Mouse (Mus musculus) naive thymus-derived CD4-positive, alpha-beta T cell, adult 2 months (primary cell): ENCODE results near the gene Msantd1.

Experiments
- DNase-seq: peaks from one replicate; pipeline ENCODE4 v3.0.0-alpha.2; 2011; ENCODE audit warnings: low read depth

Gene Msantd1

DNA sequence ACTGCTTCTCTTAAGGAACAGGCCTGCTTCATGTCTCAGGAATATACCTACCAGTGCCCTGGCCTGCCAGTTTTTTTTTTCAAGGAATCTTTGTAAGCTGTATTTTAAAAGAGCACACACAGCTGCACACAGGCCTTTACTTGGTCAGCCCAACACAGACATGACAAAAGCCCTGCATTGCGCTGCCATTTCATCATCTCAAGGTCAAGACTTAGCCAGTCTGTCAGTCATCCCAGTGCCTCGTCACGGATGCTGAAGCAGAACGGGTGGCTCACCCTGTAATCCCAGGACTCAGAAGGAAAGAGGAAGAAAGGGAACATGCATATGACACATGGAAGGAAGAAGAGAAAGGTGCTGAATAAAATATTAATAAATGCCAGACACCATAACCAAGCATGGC lies 19.8 kb downstream of the Msantd1 start:
- no peak for DNase-seq

DNA sequence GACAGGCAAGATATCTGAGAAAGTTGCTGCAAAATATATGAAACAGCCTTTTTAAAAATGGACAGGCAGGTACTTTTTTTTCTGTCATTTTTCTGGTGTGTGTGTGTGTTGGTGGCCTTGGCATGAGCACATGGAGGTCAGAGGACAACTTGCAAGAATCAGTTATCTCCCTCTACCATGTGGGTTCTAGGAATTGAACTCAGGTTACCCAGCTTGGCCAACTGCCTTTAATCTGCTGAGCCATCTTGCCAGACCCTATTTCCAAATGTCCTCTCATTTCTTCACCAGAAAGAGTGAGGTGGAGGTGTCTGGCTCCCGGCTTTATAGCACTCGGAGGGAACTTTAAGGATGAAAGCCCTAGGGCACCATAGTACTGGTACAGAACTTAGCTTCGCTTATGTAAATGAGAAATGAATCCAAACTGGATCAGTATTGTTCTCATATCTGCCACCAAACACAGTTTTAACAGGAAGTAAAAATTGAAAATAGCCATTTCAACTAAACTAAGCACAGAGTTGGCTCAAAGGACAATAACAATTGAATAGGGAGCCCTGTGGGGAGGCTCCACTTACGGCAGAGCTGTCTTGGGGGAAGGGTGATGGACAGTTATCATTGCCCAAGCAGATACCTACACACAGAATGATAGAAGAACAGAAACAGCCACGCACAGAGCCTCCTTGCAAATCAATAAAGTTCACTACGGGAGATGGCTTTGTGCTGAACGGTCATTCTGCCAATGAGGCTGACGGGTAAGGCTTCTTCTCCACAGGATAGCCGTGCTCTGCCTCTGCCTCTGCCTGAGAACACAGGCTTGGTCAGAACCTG lies 22.6 kb downstream of the Msantd1 start:
- DNase-seq, result no peak

DNA sequence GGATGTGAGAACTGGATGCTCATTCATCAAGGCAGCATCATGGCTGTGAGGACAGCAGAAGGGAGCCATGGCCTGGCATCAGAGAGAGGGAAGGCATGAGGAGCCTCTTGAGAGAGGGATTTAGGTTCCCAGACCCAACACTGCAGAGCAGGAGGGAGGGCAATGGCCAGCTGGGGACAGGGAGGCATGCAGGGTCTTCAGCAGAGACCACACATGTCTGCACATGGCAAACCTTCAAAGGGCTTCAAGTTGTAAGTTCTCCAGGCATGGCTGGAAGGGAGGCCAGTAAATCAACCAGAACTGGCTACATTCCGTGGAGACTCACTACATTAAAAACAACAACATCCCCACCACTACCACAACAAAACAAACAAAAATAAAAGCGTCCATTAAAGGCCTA lies 23.3 kb downstream of the Msantd1 start:
- no peak for DNase-seq

DNA sequence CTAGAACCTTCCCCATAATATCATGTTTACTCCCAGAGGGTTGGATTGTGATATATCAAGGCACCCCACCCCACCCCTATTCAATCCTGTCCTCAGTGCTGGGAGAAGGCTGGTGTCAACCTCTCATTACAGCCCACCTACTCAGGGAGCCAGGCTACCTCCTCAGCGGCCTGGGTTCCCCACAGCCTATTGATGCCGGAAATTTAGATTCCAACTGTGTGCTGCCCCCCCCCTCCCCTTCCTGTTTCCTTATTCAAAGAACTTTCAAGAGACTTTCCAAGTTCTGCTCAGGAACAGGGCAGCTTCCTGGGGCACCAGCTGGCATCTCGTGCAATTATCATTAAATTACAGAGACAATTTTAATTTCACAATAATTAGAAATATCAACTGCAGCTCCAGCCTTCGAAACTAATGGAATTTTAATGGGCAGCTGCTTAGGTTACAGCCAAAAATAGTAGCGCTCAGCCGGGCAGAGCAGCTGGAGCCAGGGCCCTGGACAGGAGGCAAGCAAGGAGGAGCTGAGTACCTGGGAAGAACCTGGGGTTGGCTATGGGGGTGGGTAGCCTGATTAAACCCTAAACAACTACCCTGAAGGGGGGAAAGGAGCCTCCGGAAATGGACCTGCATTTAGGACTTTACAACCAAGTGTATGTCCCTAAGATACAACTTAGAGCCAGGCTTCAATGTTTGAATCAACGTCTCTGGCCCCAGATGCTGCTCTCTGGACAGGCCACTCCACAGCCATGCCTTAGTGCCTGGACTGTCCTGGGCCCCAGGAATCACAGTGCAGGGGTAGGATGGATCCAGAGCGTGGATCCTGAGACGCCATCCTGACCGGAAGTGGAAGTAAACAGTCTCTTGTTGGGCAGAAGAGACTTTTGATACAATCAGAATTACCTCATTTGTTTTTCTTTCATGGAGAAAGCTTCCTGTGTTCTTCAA lies 24.0 kb downstream of the Msantd1 start:
- no peak for DNase-seq

DNA sequence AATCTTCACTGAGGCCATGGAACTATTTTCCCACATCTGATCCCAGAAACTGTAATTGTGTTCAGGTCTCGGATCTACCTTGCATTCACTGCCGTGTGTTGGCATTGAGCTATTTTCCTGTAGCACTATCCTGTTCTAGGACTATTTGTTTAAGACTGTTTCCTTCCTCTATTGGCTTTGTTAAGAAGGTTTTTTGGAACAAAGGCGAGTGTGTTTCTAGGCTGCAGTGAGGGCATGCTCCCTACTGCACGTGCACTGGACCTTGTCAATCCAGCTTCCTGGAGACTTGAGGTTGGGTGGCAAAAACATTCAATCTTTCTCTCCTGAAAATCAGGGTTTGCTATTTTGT lies 24.6 kb downstream of the Msantd1 start:
- no peak for DNase-seq

DNA sequence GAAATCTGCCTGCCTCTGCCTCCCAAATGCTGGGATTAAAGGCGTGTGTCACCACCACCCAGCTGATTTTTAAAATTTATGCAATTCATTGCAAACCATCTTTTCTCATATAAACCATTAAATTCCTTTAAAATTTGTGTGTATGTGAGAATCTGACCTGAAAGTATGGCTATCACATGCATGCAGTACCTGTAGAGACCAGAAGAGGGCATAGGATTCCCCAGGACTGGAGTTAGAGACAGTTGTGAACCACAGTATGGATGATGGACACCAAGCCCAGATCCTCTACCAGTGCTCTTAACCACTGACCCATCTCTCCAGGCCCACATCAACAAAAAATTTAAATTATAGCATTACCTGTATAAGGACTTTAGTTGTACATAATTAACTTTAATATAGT lies 25.6 kb downstream of the Msantd1 start:
- DNase-seq, result peak; percentile 20

DNA sequence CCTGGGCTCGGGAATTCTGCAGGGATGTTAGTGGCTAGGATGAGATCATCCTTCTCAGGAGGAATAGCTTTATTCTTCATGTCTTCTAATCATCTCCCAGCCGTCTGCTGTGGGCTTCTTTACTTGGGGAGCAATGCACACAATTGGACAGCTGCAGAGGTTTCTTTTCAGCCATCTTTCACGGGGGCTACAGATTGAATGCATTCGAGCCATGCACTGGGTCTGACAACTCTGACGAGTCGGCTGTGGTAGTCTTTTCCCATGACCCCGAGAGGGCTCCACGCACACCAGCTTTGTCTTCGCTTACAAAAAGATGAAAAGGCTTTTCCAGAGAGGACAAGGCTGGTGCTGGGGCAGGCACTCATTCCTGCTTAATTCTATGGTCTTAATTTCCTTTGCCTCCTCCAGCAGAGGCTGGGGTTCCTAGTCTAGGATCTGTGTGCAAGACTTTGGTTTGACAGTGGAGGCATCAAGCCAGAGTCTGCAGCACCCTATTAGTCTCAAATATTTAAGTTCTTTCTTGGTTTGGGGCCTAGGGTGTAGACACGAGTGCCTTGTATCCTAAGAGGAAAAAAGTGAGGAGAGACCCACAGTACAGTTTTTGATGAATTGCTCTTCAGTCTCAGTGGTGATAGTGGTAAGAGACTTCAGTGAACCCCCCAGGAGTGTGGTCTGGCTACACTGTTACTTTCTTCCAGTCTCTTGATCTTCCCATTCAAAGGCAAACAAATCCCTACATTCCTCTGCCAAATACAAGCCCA lies 34.1 kb downstream of the Msantd1 start:
- no peak for DNase-seq

DNA sequence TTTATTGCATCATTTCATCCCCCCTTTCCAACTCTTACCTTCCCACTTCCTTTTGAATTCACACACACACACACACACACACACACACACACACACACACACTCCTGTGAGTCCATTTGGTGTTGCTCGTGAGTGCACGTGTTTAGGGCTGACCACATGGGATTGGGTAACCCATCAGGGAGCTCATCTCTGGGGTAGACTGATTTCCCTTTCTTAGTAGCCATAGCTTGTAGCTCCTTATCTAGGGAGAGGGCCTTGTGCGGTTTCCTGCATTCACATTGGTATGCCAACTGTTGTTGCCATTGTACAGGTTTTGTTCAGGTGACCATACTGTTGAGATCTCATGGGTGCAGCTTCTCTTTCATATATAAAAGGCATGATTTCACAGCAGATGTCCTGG lies 35.6 kb downstream of the Msantd1 start:
- no peak for DNase-seq

DNA sequence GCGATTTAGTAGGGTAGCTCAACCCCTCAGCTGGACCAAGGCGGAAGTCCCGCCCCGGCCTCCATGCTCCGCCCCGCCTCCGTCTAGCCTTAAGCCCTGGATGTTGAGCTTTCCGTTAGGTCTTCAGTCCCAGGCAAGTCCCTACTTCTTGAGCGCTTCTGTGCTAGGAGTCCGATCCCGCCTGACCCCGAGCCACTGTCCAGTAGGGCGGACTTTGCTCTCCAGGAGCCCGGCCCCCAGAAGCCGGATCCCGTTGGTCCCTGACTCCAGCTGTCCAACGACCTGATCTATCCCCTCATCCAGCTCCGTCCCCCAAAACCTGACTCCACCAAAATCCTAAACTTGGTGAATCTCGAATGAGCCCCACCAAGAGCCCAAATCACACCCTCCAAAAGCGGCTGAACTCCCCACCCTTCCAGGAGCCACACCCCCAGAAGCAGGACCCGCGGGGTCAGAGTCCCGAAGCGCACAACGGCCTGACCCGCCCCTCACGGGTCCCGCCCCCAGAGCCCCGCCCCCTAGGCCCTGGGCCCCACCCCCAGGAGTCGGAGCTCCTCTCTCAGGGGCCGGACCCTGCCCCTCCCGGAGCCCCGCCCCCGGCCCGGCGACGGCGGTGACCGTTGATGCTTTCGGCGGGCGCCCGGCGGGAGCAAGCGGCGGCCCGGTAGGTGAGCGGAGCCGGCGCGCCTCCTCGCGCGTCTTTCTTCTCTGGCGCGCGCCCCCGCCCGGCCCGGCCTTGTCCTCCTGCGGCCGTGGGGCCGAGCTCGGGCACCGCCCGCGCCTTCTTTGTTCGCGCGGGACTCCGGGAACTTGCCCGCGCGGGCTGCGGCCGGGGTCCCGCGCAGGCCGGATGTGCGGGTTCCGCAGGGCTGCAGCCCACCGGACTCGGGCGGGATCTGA lies 41.3 kb downstream of the Msantd1 start, which contains the start of gene Rgs12:
TSS of gene Rgs12 (plus strand) at position 585 of the 900 bp plus-strand sequence.
- peak; percentile 78 for DNase-seq

DNA sequence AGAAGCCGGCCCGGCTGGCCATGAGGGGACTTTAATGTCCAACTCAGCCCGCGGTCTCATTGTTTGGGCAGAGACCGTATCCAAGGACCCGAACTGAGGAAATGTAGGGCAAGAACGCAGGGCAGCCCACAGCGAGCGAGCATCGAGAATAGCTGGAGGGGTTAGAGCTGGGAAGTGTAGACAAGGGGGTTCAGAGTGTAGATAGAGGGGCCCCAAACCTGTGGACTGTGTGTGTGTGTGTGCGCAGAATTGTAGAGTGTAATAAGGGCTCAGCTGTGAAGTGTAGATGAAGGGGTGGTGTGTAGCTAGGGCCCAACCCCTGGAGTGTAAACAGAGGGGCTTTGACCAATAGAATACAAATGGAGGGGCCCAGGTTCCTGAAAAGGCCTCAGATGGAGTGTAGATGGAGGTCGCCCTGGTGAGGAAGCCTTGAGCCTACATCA lies 42.0 kb downstream of the Msantd1 start:
- DNase-seq, result no peak

DNA sequence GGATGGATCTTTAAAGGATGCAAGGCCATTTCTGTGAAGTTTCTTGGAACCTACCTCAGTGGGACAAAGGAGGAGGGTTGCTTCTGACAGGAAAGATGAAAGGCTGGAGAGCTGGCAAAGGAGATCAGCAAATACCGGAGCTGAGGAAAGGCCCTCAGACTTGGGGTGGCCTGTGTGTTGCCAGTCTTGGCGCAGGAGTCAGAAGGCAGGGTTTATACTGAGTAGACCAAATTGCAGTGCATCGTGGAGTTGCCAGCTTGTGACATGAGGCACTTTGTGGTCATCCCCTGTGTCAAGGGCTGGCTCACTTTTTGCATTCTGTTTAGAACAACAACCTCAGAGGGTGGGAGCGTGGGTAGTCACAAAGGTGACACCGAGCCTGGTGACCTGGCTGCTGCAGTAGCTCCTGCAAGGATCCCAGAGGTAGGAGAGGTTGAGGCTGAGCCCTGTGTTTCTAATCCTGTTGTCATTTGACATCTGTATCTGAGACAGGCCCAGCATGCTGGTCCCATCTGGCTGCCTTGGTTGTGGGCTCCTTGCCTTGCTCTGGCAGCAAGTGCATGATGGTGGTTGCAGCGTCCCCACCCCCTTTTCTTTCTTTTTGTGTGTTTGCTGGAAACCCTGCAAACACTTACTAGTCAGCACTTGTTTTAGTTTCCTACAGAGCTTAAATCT lies 42.8 kb downstream of the Msantd1 start:
- DNase-seq, result no peak

DNA sequence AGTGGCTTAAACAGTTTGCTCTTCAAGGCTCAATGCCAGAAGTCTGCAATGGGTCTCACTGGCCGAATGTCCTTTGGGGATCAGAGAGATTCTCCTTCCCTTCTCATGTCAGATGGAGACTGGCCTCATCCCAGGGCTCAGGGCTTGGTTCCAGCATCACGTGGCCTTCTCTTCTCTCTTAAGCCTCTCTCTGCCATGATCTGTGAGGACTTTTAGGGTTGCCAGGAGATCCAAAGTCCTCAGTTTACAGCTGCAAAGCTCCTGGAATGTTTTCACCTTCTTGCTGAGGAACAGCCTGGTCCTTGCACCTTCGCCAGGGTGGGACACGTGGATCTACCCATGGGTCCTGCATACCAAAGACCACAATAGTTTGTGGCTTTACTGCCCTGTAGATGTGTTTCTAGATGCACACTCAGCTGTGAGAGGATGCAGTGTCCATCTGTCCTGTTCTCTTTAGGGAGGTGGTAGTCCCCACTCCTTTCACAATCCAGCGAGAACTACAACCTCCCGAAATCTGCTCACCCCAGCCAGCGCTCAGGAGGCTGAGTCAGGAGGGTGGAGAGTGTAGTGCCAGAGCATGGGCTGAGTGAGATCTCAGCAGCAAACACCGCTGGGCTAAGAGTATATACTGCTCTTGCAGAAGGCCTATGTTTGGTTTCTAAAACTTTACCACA lies 43.5 kb downstream of the Msantd1 start:
- no peak for DNase-seq

DNA sequence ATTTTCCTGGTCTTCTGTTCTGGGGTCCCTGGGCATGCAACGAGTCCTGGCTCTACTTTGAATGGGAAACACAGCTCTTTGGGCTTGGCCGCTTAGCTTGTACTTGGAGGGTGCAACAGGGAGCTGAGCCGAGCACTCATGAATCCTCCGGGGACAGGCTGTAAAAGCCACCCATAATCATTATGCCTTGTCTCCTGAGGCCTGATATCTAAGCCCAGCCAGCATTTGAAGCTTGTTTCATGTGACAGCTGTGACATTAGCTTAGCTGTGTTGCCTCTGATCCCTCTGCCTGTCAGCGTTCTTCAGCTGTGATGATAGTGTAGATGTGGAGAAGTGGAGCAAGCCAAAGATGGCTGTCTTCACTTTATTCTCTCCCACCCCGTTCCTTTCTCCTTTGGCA lies 46.7 kb downstream of the Msantd1 start:
- no peak for DNase-seq

DNA sequence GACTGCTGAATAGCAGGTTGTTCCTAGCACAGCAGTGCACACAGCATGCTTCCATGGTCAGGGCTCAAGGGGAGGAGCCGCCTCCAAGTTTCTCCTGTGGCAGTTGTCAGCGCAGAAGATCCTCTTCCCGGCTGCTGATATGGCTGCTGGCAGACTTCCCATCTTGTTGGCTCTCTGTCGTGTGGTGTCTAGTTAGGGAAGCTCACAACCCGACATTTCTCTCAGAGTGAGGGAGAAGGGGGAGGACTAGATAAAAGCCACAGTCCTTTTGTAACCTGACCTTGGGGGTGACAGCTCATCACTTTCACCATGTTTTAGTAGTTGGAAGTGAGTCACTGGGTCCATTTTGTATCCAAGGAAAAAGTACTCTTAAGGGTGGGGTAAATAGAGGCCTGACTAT lies 47.8 kb downstream of the Msantd1 start:
- DNase-seq, result no peak

DNA sequence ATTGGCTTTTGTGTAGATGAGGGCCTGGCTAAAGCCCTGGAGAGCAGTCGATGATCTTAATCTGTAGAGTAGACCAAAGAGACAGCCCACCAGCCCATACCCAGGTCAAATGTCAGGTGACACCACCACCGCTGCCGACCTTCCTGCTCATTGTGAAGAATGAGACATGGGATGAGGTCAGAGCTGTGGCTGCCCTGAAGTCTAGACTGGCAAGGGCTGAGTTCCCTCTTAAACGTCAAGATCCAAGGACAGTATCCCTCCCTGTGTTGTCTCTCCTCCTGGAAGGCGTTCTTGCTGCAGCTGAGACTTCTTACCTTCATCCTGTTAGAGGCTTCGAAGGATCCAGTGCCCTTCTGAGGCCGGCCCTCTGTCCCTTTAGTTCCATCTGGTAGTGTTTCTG lies 48.3 kb downstream of the Msantd1 start:
- DNase-seq, result no peak

DNA sequence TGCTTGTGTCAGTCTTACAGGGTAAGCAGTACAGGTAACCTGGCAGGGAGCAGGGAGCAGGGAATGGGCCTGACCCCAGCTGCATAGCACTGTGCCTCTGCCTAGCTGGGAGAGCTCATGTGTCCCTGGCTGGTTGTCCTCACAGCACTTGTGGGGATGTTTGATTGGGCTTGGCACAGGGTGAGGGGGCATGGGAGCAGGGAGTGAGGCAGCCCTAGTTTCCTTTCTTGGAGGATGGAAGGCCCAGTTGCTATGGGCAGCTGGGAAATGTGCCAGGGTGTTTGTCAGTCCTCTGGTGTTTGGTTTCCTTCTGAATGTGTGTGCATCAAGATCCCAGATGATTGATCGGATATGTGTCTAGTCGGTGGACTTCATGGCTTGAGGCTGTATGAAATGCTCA lies 49.2 kb downstream of the Msantd1 start:
- no peak for DNase-seq

DNA sequence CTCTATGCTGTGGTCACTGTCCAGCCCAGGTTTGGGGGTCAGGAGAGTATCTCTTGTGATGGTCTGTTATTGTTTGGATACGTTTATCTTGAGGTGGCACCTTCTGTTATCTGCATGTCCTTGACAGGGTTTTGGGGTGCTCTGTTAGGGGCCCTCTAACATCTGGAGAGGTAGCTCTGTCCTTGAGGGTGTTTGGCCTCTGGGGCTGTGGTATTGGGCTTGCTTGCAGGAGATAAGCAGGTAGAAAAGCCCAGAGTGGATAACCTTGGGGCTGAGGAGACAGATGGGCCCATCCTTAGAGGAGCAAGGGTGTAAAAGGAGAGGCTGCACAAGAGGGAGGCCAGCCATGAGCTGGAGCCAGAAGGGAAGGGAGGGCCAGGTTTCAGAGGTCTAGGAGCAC lies 52.2 kb downstream of the Msantd1 start:
- DNase-seq, result no peak

DNA sequence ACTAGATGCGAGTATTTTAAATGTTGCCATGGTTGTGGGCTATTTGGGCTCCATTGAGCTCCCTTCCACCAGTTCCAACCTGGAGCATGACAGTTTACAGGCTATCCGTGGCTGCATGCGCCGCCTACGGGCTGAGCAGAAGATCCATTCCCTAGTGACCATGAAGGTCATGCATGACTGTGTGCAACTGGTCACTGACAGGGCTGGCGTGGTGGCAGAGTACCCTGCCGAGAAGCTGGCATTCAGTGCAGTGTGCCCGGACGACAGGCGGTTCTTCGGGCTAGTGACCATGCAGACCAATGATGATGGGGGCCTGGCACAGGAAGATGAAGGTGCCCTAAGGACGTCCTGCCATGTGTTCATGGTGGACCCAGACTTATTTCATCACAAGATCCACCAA lies 57.7 kb downstream of the Msantd1 start:
- no peak for DNase-seq

DNA sequence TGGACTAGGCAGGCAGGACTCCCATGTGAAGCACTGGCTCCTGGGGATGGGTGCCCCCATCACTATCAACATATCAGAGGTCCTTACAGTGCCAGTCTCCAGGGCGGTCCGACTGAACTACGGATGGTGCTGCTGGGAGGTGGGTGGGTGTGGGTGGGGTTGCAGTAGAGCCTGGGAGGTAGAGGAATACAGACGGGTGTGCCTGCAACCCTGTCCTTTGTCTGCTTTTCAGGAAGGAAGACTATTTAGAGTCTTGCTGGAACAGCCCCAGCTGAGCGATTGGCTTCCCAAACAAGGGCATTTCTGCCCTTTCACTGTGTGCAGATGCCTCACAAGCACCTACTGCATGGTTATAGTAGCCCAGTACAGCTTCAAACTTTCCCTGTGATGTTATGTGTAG lies 60.6 kb downstream of the Msantd1 start:
- DNase-seq, result no peak

DNA sequence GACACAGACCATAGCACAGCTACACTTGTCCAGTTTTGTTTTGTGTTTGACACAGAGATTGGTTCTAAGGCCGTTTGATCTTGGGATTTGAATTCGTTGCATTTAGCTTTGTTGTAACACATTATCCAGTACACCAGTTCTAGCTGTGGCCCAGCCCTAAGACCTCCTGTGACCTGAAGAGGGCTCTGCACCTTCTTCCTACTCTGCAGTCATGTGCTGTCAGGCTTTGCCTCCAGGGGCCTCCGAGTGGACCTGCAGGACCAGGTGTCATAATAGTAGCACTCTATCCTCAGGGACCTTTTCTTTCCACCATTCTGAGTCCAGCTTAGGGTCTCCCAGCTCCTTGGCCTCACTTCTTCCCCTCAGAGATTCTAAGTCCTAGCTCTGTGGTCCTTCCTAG lies 64.7 kb downstream of the Msantd1 start:
- peak; percentile 31 for DNase-seq
